Mouse (Mus musculus) forebrain, embryonic 13.5 days (tissue): ENCODE measurements around the gene Zc3h12c. TPM values are rescaled to one million over a fixed set of nuclear protein-coding genes. Genes with fewer than 3 reads are reported as not detected.

Source experiments
- ATAC-seq: fragments of 200-750 bp; cut with Nextera tagmentation; 2 replicates; pipeline ENCODE4 v1.8.0; 2017
- H3K27ac ChIP-seq: fragments of 300-500 bp; sonication (generic); 2 replicates; pipeline ENCODE4 v1.5.1; 2015; ENCODE audit warnings: inconsistent platforms, mild to moderate bottlenecking, moderate library complexity
- H3K27me3 ChIP-seq: fragments of 300-500 bp; sonication (generic); 2 replicates; pipeline ENCODE4 v1.6.1; 2015; ENCODE audit warnings: mild to moderate bottlenecking, inconsistent platforms
- H3K36me3 ChIP-seq: fragments of 300-500 bp; sonication (generic); 2 replicates; pipeline ENCODE4 v1.6.1; 2015; ENCODE audit warnings: mild to moderate bottlenecking, inconsistent platforms; ENCODE audit not compliant: poor library complexity, severe bottlenecking
- H3K4me1 ChIP-seq: fragments of 300-500 bp; sonication (generic); 2 replicates; pipeline ENCODE4 v1.6.1; 2015; ENCODE audit warnings: inconsistent platforms
- H3K4me2 ChIP-seq: fragments of 300-500 bp; sonication (generic); 2 replicates; pipeline ENCODE4 v1.6.1; 2015; ENCODE audit warnings: inconsistent platforms, mild to moderate bottlenecking, moderate library complexity
- H3K4me3 ChIP-seq: fragments of 300-500 bp; sonication (generic); 2 replicates; pipeline ENCODE4 v1.5.1; 2015; ENCODE audit warnings: mild to moderate bottlenecking, inconsistent platforms
- H3K9ac ChIP-seq: fragments of 300-500 bp; sonication (generic); 2 replicates; pipeline ENCODE4 v1.6.1; 2015; ENCODE audit warnings: mild to moderate bottlenecking, inconsistent platforms
- H3K9me3 ChIP-seq: fragments of 300-500 bp; sonication (generic); replicated peaks from 2 replicates; pipeline ENCODE4 v1.6.1; 2016; ENCODE audit warnings: inconsistent platforms
- WGBS: fragments of 180-500 bp; shearing (Covaris S2); methylation state at CpG from one replicate; pipeline ENCODE4 v1.1.7; 2015; 5-methylcytosine and 5-hydroxymethylcytosine counted together
- microRNA-seq: library from miRNA; unstranded; fragments of <30 nt; microRNA quantifications from one replicate; pipeline ENCODE4, GENCODE M21; 2016
- polyA plus RNA-seq: library from polyadenylated mRNA; unstranded; fragments of >200 nt; fragmentation: Nextera tagmentation; extraction: Ambion mirVana; gene quantifications from 2 replicates; pipeline ENCODE4 v1.2.1, GENCODE M21; 2015

Gene Zc3h12c
- polyA plus RNA-seq, 1 experiment from 2014 or later = 10.0 TPM

DNA sequence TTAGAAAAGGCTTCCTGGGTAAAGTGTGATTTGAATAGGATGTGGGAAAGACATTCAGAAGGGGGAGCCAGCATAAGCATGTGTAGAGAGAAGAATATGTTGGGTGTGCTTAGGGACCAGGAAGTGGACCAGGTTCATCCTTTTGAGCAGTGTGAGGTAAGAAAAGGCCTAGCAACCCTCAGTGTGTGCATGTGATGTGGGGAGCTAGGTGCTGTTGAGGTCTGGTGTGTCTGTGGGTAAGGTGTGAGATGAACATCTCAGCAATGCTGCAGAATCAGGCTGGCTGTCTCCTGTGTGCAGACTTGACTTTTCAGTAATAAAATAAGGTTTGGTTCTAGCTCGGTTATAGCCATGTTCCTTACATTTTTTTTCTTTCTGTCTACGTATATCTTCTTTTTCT is 98.3 kb downstream of the Zc3h12c start:
- no peaks in the 10 kb centered on the region for H3K4me1 ChIP-seq
- ATAC-seq = no peak
- H3K36me3 ChIP-seq = peaks cover 72% of the 10 kb centered on the region
- no peak overlapping the region for H3K9ac ChIP-seq
- no peaks in the 10 kb centered on the region for H3K27me3 ChIP-seq
- 94% methylated on average over 2 of the region's 2 CpGs for WGBS
- no peak overlapping the region for H3K4me2 ChIP-seq
- H3K4me3 ChIP-seq = no peak overlapping the region
- H3K27ac ChIP-seq = no peak overlapping the region
- H3K9me3 ChIP-seq = no peaks in the 10 kb centered on the region

Small RNA genes within 50 kb of the gene (microRNA-seq; reads per million reads assigned to microRNA genes)
- not detected for gene Gm27686
- gene Mir6244 = not detected

Other genes starting within 250 kb of the Zc3h12c start
- gene Fdx1, start 205.0 kb downstream of the Zc3h12c start, polyA plus RNA-seq = 41.3 and 49.4 TPM in 2 replicates
- gene Rdx, start 121.4 kb downstream of the Zc3h12c start, polyA plus RNA-seq = 137 and 148 TPM in 2 replicates